ENCODE assay signal across 8 mouse cellular contexts in the genomic region with DNA sequence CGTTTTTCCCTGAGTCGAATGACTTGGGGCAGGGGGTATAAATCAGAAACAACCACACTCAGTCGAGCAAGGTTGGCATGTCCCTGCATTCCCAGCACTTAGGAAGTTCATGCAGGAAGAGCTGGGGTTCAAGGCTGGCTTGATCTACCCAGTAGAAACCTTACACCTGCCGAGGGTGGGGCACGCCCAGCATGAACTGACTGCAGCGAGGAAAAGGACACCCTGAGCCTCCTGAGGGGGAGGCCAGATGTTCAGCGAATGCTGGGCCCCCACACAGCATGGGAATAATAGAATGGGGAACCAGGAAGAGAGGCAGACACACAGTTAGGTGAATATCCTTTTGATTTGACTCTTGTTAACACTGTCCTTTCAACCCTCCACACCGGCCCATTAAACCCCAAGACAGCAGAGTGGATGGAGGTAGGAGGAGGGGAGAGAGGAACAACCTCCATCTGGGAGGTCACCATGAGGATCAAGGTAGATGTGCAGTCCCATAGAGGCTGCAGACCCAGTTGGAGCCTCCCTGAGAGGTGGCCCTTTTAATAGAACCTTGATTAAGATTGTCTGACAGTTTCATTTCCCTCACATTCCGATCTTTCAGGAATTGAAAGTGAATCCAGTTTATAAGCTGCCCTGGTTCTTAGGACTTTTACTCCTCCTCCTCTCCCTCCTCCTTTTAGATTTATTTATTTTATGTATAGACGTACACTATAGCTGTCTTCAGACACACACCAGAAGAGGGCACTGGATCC.
A peak's percentile ranks its signal among the peaks of the same experiment; 100 is the strongest.
DNase-seq lines count a peak whose midpoint lies in the region; ATAC-seq lines count a peak whose summit lies in the region.

No protein-coding gene starts in this region.

- peaks cover 10% of the 10 kb centered on the region; the same call in 1 of the 2 replicates for H3K4me1 ChIP-seq in lung, embryonic 16.5 days (replicated peaks; ENCODE audit: control insufficient read depth, insufficient read depth, low read length)
- peaks cover 15% of the 10 kb centered on the region for H3K4me1 ChIP-seq in forebrain, embryonic 14.5 days (ENCODE audit: control insufficient read depth, insufficient read depth, low read length)
- H3K4me1 ChIP-seq in limb, embryonic 12.5 days (replicated peaks): peaks cover 20% of the 10 kb centered on the region
- H3K4me1 ChIP-seq in stomach, embryonic 14.5 days (ENCODE audit: control insufficient read depth, insufficient read depth, low read length): peaks cover 5% of the 10 kb centered on the region; the same call in 1 of the 2 replicates

- H3K27ac ChIP-seq in lung, embryonic 16.5 days (ENCODE audit: low read length): no peak overlapping the region
- no peak overlapping the region for H3K27ac ChIP-seq in forebrain, embryonic 14.5 days (ENCODE audit: low read depth, low read length)
- no peak overlapping the region for H3K27ac ChIP-seq in limb, embryonic 12.5 days
- no peak overlapping the region for H3K27ac ChIP-seq in stomach, embryonic 14.5 days (ENCODE audit: low read length)

- peak overlapping the region; percentile 28 for H3K4me3 ChIP-seq in lung, embryonic 16.5 days (ENCODE audit: low read length)
- peak overlapping the region; percentile 15; the same call in 1 of the 2 replicates for H3K4me3 ChIP-seq in forebrain, embryonic 14.5 days (ENCODE audit: low read depth, low read length)
- 0 out of 2 replicates have a peak overlapping the region, but pooled peaks have one; percentile 29 for H3K4me3 ChIP-seq in limb, embryonic 12.5 days (replicated peaks)
- peak overlapping the region; percentile 13; the same call in 1 of the 2 replicates for H3K4me3 ChIP-seq in stomach, embryonic 14.5 days (ENCODE audit: low read depth, low read length)

- no peaks in the 10 kb centered on the region for H3K36me3 ChIP-seq in lung, embryonic 16.5 days (ENCODE audit: control insufficient read depth, insufficient read depth, low read length)
- H3K36me3 ChIP-seq in forebrain, embryonic 14.5 days (ENCODE audit: control insufficient read depth, insufficient read depth, low read length): no peaks in the 10 kb centered on the region
- no peaks in the 10 kb centered on the region for H3K36me3 ChIP-seq in limb, embryonic 12.5 days
- H3K36me3 ChIP-seq in stomach, embryonic 14.5 days (ENCODE audit: control insufficient read depth, insufficient read depth, low read length): no peaks in the 10 kb centered on the region

- peaks cover 12% of the 10 kb centered on the region; the same call in 1 of the 2 replicates for H3K27me3 ChIP-seq in lung, embryonic 16.5 days (ENCODE audit: control insufficient read depth, insufficient read depth, low read depth, low read length)
- no peaks in the 10 kb centered on the region for H3K27me3 ChIP-seq in forebrain, embryonic 14.5 days (replicated peaks; ENCODE audit: control insufficient read depth, insufficient read depth, low read length)
- peaks cover 37% of the 10 kb centered on the region for H3K27me3 ChIP-seq in limb, embryonic 12.5 days
- H3K27me3 ChIP-seq in stomach, embryonic 14.5 days (ENCODE audit: control insufficient read depth, insufficient read depth, low read length): no peaks in the 10 kb centered on the region

- ATAC-seq in lung, embryonic 16.5 days (ENCODE audit: low read depth): 0 out of 2 replicates have a peak, but pooled peaks have one; percentile 23
- no peak for ATAC-seq in forebrain, embryonic 14.5 days
- ATAC-seq in limb, embryonic 12.5 days (ENCODE audit: insufficient number of reproducible peaks, insufficient read depth, low FRiP score, low TSS enrichment, low read depth): no peak
- ATAC-seq in stomach, embryonic 14.5 days (ENCODE audit: insufficient number of reproducible peaks, insufficient read depth, low FRiP score, low read depth): no peak
- ATAC-seq in frontal cortex, adult (ENCODE audit: low TSS enrichment): no peak

- H3K9ac ChIP-seq in lung, embryonic 16.5 days (ENCODE audit: low read length): no peak overlapping the region
- peak overlapping the region; percentile 26; the same call in 1 of the 2 replicates for H3K9ac ChIP-seq in forebrain, embryonic 14.5 days (ENCODE audit: low read length)
- H3K9ac ChIP-seq in limb, embryonic 12.5 days (replicated peaks): no peak overlapping the region
- H3K9ac ChIP-seq in stomach, embryonic 14.5 days (replicated peaks; ENCODE audit: low read depth, low read length): no peak overlapping the region

- no peak for DNase-seq in lung, postnatal 4 days
- no peak for DNase-seq in forebrain, embryonic 14.5 days (ENCODE audit: low spot score)
- DNase-seq in spleen, postnatal 10 days (ENCODE audit: low spot score in 2 of 2): no peak
- DNase-seq in cerebellum, postnatal 10 days: no peak

- peak overlapping the region; percentile 60 for H3K4me2 ChIP-seq in lung, embryonic 16.5 days (ENCODE audit: low read depth, low read length)
- H3K4me2 ChIP-seq in forebrain, embryonic 14.5 days (ENCODE audit: low read length): peak overlapping the region; percentile 53
- peak overlapping the region; percentile 57 for H3K4me2 ChIP-seq in limb, embryonic 12.5 days
- H3K4me2 ChIP-seq in stomach, embryonic 14.5 days (replicated peaks; ENCODE audit: low read depth, low read length): peak overlapping the region; percentile 52

- 22% methylated on average over 10 of the region's 10 CpGs for WGBS in lung, embryonic 16.5 days
- 33% methylated on average over 10 of the region's 10 CpGs for WGBS in forebrain, embryonic 14.5 days
- WGBS in limb, embryonic 12.5 days: 28% methylated on average over 10 of the region's 10 CpGs
- WGBS in stomach, embryonic 14.5 days: 20% methylated on average over 10 of the region's 10 CpGs

- H3K9me3 ChIP-seq in lung, embryonic 16.5 days (ENCODE audit: control insufficient read depth, low read length): no peaks in the 10 kb centered on the region
- H3K9me3 ChIP-seq in forebrain, embryonic 14.5 days (replicated peaks; ENCODE audit: control insufficient read depth, low read length): no peaks in the 10 kb centered on the region; the same call in 1 of the 2 replicates
- H3K9me3 ChIP-seq in limb, embryonic 12.5 days: no peaks in the 10 kb centered on the region
- H3K9me3 ChIP-seq in stomach, embryonic 14.5 days (ENCODE audit: control insufficient read depth, low read depth, low read length): no peaks in the 10 kb centered on the region
